Mouse (Mus musculus) ES-E14 (cell line): Measurements from ENCODE around the gene Msi2. TPM values are rescaled to one million over a fixed set of nuclear protein-coding genes. Genes with fewer than 3 reads are reported as not detected.

Experiments used
- DNase-seq: peaks from one replicate; pipeline ENCODE4 v3.0.0-alpha.2; 2013; ENCODE audit warnings: low read depth, low spot score
- H3K27ac ChIP-seq: 2 replicates; pipeline ENCODE4 v1.5.1; 2012; ENCODE audit warnings: low read depth, mild to moderate bottlenecking, low read length, moderate library complexity, mixed read lengths; ENCODE audit not compliant: poor library complexity, insufficient read depth, severe bottlenecking
- H3K36me3 ChIP-seq: 2 replicates; pipeline ENCODE4 v1.6.1; 2012; ENCODE audit warnings: mild to moderate bottlenecking, low read length, moderate library complexity, mixed read lengths; ENCODE audit not compliant: control insufficient read depth, poor library complexity, insufficient read depth, severe bottlenecking
- H3K4me1 ChIP-seq, 2 experiments: fragments of 150-350 bp in 1 of 2; sonication (generic) in 1 of 2; 2 replicates each; pipeline ENCODE4 v1.6.1; 2012; ENCODE audit warnings: low read length in 2 of 2, mild to moderate bottlenecking in 1 of 2, mixed read lengths in 1 of 2; ENCODE audit not compliant: control insufficient read depth in 2 of 2, insufficient read depth in 2 of 2, poor library complexity in 1 of 2
- H3K4me3 ChIP-seq, 2 experiments: fragments of 150-350 bp in 1 of 2; sonication (generic) in 1 of 2; 2 replicates each; pipeline ENCODE4 v1.5.1; 2012; ENCODE audit warnings: low read length in 2 of 2, low read depth in 1 of 2, mild to moderate bottlenecking in 1 of 2, mixed read lengths in 1 of 2; ENCODE audit not compliant: insufficient read depth in 1 of 2, poor library complexity in 1 of 2, severe bottlenecking in 1 of 2
- H3K9ac ChIP-seq: 2 replicates; pipeline ENCODE4 v1.6.1; 2012; ENCODE audit warnings: low read depth, mild to moderate bottlenecking, low read length, mixed read lengths; ENCODE audit not compliant: poor library complexity, insufficient read depth, severe bottlenecking
- H3K9me3 ChIP-seq: fragments of 150-350 bp; sonication (generic); 2 replicates; pipeline ENCODE4 v1.6.1; 2012; ENCODE audit warnings: low read depth, mild to moderate bottlenecking, low read length; ENCODE audit not compliant: control insufficient read depth, insufficient read depth
- CHD2 ChIP-seq: IDR thresholded peaks from 2 replicates; pipeline ENCODE4 v1.6.1; 2014; ENCODE audit warnings: mild to moderate bottlenecking, low read depth, low read length, inconsistent platforms
- HCFC1 ChIP-seq: IDR thresholded peaks from 2 replicates; pipeline ENCODE4 v1.6.1; 2012; ENCODE audit warnings: low read length, inconsistent platforms, borderline replicate concordance; ENCODE audit not compliant: insufficient read depth
- MAFK ChIP-seq: IDR thresholded peaks from 2 replicates; pipeline ENCODE4 v1.6.1; 2014; ENCODE audit warnings: mild to moderate bottlenecking, low read depth, low read length, inconsistent platforms; ENCODE audit not compliant: insufficient read depth
- ZC3H11A ChIP-seq: IDR thresholded peaks from 2 replicates; pipeline ENCODE4 v1.6.1; 2012; ENCODE audit warnings: low read depth, mild to moderate bottlenecking, inconsistent platforms, low read length, borderline replicate concordance
- ZNF384 ChIP-seq: IDR thresholded peaks from 2 replicates; pipeline ENCODE4 v1.6.1; 2012; ENCODE audit warnings: low read depth, low read length, inconsistent platforms
- in situ Hi-C, 2 experiments: fragments of 600-800 bp; cut with MboI; formaldehyde crosslinking; loops; one replicate each; pipeline ENCODE4 v1.15.1; 2025; ENCODE audit warnings: low sequenced_read_pairs in 2 of 2, inconsistent platforms in 1 of 2; ENCODE audit not compliant: unreplicated experiment in 2 of 2
- total RNA-seq: library from RNA; depleted of rRNA; stranded (reverse); fragments of 300-350 nt; gene quantifications from 2 replicates; pipeline ENCODE4 v1.2.3, GENCODE M21; 2012

The Msi2 gene
- total RNA-seq, 1 experiment = 66.4 TPM

GRCm38 (mm10) chr11:88566613-88567606, 151.4 kb downstream of the Msi2 start:
- in situ Hi-C loops = no loop called here
- Histone ChIP-seq H3K9me3 (no peaks in the 10 kb centered on the region), H3K27ac (no peak overlapping the region; the same call in 1 of the 2 replicates), H3K9ac (no peak overlapping the region), H3K4me1 (peaks cover 13 to 23% of the 10 kb centered on the region in 2 experiments), H3K4me3 (no peak overlapping the region), H3K36me3 (no peaks in the 10 kb centered on the region; the same call in 1 of the 2 replicates)
- TF ChIP-seq MAFK = no peak
- no peak for TF ChIP-seq HCFC1
- TF ChIP-seq CHD2 = no peak
- TF ChIP-seq ZC3H11A = no peak
- no peak for TF ChIP-seq ZNF384
- DNase-seq = no peak

GRCm38 (mm10) chr11:88564810-88565209, 153.5 kb downstream of the Msi2 start:
- in situ Hi-C loops = no loop called here
- no peak overlapping the region for H3K9ac ChIP-seq
- H3K27ac ChIP-seq = no peak overlapping the region
- TF ChIP-seq ZNF384 (no peak), CHD2 (no peak), ZC3H11A (no peak), HCFC1 (no peak), MAFK (no peak)
- peaks cover 19 to 34% of the 10 kb centered on the region in 2 experiments for H3K4me1 ChIP-seq
- H3K9me3 ChIP-seq = no peaks in the 10 kb centered on the region
- no peak overlapping the region for H3K4me3 ChIP-seq
- H3K36me3 ChIP-seq = no peaks in the 10 kb centered on the region; the same call in 1 of the 2 replicates
- DNase-seq = no peak

GRCm38 (mm10) chr11:88564363-88564762, 153.9 kb downstream of the Msi2 start:
- TF ChIP-seq CHD2 (no peak), ZNF384 (no peak), MAFK (no peak), ZC3H11A (no peak), HCFC1 (no peak)
- H3K27ac ChIP-seq = no peak overlapping the region
- H3K36me3 ChIP-seq = no peaks in the 10 kb centered on the region; the same call in 1 of the 2 replicates

GRCm38 (mm10) chr11:88561191-88561590, 157.1 kb downstream of the Msi2 start:
- Histone ChIP-seq H3K36me3 (no peaks in the 10 kb centered on the region; the same call in 1 of the 2 replicates), H3K4me3 (peak overlapping the region in 1 of 2 experiments; percentile 12; a peak in 1 of 4 replicates), H3K9ac (peak overlapping the region; percentile 31; the same call in 1 of the 2 replicates), H3K9me3 (no peaks in the 10 kb centered on the region), H3K27ac (peak overlapping the region; percentile 32; the same call in 1 of the 2 replicates), H3K4me1 (peaks cover 33 to 40% of the 10 kb centered on the region in 2 experiments)
- DNase-seq = no peak
- in situ Hi-C loops = no loop called here
- TF ChIP-seq ZNF384 = no peak
- TF ChIP-seq ZC3H11A = no peak
- TF ChIP-seq HCFC1 = no peak
- no peak for TF ChIP-seq CHD2
- TF ChIP-seq MAFK = no peak

More at GRCm38 (mm10) chr11:88564363-88564762, 153.9 kb downstream of the Msi2 start:
- DNase-seq = no peak
- in situ Hi-C loops = no loop called here
- Histone ChIP-seq H3K4me1 (peaks cover 22 to 37% of the 10 kb centered on the region in 2 experiments), H3K4me3 (no peak overlapping the region), H3K9ac (no peak overlapping the region), H3K9me3 (no peaks in the 10 kb centered on the region)
